Mouse (Mus musculus) hindbrain, postnatal 0 days (tissue): ENCODE data around the gene Ugt1a9. TPM values are rescaled to one million over a fixed set of nuclear protein-coding genes. Genes with fewer than 3 reads are reported as not detected.

Experiments used
- ATAC-seq: fragments of 200-750 bp; cut with Nextera tagmentation; 2 replicates; pipeline ENCODE4 v1.8.0; 2017; ENCODE audit warnings: mild to moderate bottlenecking, moderate TSS enrichment, moderate library complexity
- DNase-seq: peaks from one replicate; pipeline ENCODE4 v3.0.0-alpha.2; 2015; ENCODE audit warnings: low spot score
- H3K27ac ChIP-seq: fragments of 300-500 bp; sonication (generic); 2 replicates; pipeline ENCODE4 v1.5.1; 2014; ENCODE audit warnings: mild to moderate bottlenecking
- H3K27me3 ChIP-seq: fragments of 300-500 bp; sonication (generic); 2 replicates; pipeline ENCODE4 v1.6.1; 2014; ENCODE audit warnings: low read length, mixed read lengths; ENCODE audit not compliant: insufficient read depth
- H3K36me3 ChIP-seq: fragments of 300-500 bp; sonication (generic); 2 replicates; pipeline ENCODE4 v1.6.1; 2014; ENCODE audit warnings: low read length, mixed read lengths; ENCODE audit not compliant: insufficient read depth
- H3K4me1 ChIP-seq: fragments of 300-500 bp; sonication (generic); 2 replicates; pipeline ENCODE4 v1.6.1; 2014; ENCODE audit warnings: antibody characterized with exemption, low read length, mixed read lengths; ENCODE audit not compliant: insufficient read depth
- H3K4me2 ChIP-seq: fragments of 300-500 bp; sonication (generic); 2 replicates; pipeline ENCODE4 v1.6.1; 2014; ENCODE audit warnings: low read depth, mild to moderate bottlenecking, low read length, moderate library complexity, mixed read lengths
- H3K4me3 ChIP-seq: fragments of 300-500 bp; sonication (generic); 2 replicates; pipeline ENCODE4 v1.5.1; 2014; ENCODE audit warnings: low read length
- H3K9ac ChIP-seq: fragments of 300-500 bp; sonication (generic); replicated peaks from 2 replicates; pipeline ENCODE4 v1.6.1; 2014; ENCODE audit warnings: mild to moderate bottlenecking, low read length, moderate library complexity, mixed read lengths
- H3K9me3 ChIP-seq: fragments of 300-500 bp; sonication (generic); 2 replicates; pipeline ENCODE4 v1.6.1; 2016; ENCODE audit warnings: low read length, mixed read lengths
- CTCF ChIP-seq: IDR thresholded peaks from 2 replicates; pipeline ENCODE4 v1.5.1; 2016; ENCODE audit warnings: antibody characterized with exemption, control low read depth, low read depth
- WGBS: fragments of 180-500 bp; shearing (Covaris S2); extraction: QIAGEN DNeasy Blood & Tissue Kit; methylation state at CpG from one replicate; pipeline ENCODE4 v1.1.7; 2014; 5-methylcytosine and 5-hydroxymethylcytosine counted together
- polyA plus RNA-seq: library from polyadenylated mRNA; unstranded; fragments of >200 nt; fragmentation: Nextera tagmentation; extraction: Ambion mirVana; gene quantifications from 2 replicates; pipeline ENCODE4 v1.2.1, GENCODE M21; 2015
- total RNA-seq: library from RNA; depleted of rRNA; stranded (reverse); fragments of >200 nt; gene quantifications from 2 replicates; pipeline ENCODE4 v1.2.3, GENCODE M21; 2014

Gene Ugt1a9
- total and polyA plus RNA-seq, 2 experiments from 2014 or later = not detected

GRCm38 (mm10) chr1:88256886-88257663 is 186.5 kb downstream of the Ugt1a9 start:
- Histone ChIP-seq H3K36me3 (peaks cover 16% of the 10 kb centered on the region; the same call in 1 of the 2 replicates), H3K4me1 (no peaks in the 10 kb centered on the region), H3K9me3 (peaks cover 39% of the 10 kb centered on the region), H3K27me3 (no peaks in the 10 kb centered on the region), H3K4me2 (no peak overlapping the region), H3K4me3 (no peak overlapping the region), H3K9ac (no peak overlapping the region), H3K27ac (no peak overlapping the region)
- no peak for DNase-seq
- no peak for ATAC-seq
- WGBS = 80% methylated on average over 10 of the region's 10 CpGs
- TF ChIP-seq CTCF = no peak

- H3K27me3 ChIP-seq = no peaks in the 10 kb centered on the region
- no peak for DNase-seq
- no peak overlapping the region for H3K4me2 ChIP-seq
- H3K4me3 ChIP-seq = no peak overlapping the region
- peaks cover 20% of the 10 kb centered on the region; the same call in 1 of the 2 replicates for H3K36me3 ChIP-seq
- no peak for TF ChIP-seq CTCF
- no peak overlapping the region for H3K27ac ChIP-seq
- ATAC-seq = no peak
- no peak overlapping the region for H3K9ac ChIP-seq
- H3K4me1 ChIP-seq = no peaks in the 10 kb centered on the region
- 82% methylated on average over 6 of the region's 6 CpGs for WGBS
- H3K9me3 ChIP-seq = peaks cover 32% of the 10 kb centered on the region
These were observed 187.1 kb downstream of the Ugt1a9 start for GRCm38 (mm10) chr1:88257681-88258080.

DNA sequence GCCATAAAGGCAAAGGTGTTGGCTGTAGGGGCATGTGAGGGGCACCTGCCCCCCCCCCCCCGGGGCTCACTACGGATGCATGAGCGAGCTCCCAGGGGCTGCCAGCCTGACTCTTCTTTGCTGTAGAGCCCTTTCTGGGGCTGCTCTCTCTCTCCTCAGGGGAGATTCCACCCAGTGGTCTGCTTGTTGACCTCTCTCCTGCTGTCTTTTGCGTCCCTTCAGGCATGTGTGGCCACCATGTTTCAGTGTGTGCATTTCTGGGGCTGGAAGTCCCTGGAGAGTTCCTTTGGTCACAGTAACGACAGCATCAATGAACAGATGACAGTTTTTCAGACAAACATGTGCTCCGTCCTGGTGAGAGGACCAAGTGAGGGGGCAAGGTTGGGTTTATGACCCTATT is 187.8 kb downstream of the Ugt1a9 start:
- Histone ChIP-seq H3K36me3 (peaks cover 27% of the 10 kb centered on the region), H3K27ac (no peak overlapping the region), H3K4me1 (no peaks in the 10 kb centered on the region), H3K4me2 (no peak overlapping the region), H3K4me3 (no peak overlapping the region), H3K27me3 (no peaks in the 10 kb centered on the region), H3K9me3 (peaks cover 30% of the 10 kb centered on the region; the same call in 1 of the 2 replicates), H3K9ac (no peak overlapping the region)
- TF ChIP-seq CTCF = no peak
- DNase-seq = no peak
- WGBS = 67% methylated on average over 6 of the region's 6 CpGs
- no peak for ATAC-seq

- no peak for TF ChIP-seq CTCF
- DNase-seq = peak; percentile 81
- no peak overlapping the region for H3K4me3 ChIP-seq
- H3K27me3 ChIP-seq = no peaks in the 10 kb centered on the region
- no peak overlapping the region for H3K9ac ChIP-seq
- no peaks in the 10 kb centered on the region for H3K4me1 ChIP-seq
- no peak overlapping the region for H3K4me2 ChIP-seq
- ATAC-seq = peak; percentile 24
- H3K27ac ChIP-seq = peak overlapping the region; percentile 3
- peaks cover 34% of the 10 kb centered on the region for H3K36me3 ChIP-seq
- 71% methylated on average over 8 of the region's 8 CpGs for WGBS
- peaks cover 30% of the 10 kb centered on the region; the same call in 1 of the 2 replicates for H3K9me3 ChIP-seq
These were observed 188.5 kb downstream of the Ugt1a9 start for GRCm38 (mm10) chr1:88258881-88259642.

DNA sequence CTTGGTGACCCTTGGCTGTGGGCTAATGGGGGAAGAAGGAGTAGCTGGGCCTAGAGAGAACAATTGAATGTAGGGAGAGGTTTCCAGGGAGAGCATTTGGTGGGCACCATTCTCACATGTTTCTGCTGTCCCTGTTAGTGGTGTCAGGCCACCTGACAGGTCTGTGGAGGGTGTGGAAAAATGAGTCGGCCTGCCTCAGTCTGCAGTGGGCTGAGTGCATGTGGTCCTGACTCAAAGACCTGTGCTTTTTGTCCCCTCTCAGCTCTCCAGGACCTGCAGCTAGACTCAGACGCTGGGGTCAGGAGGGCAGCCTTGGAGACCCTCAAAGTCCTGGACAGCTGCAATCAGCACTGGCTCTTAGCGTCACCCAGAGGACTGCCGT is 189.0 kb downstream of the Ugt1a9 start:
- no peaks in the 10 kb centered on the region for H3K27me3 ChIP-seq
- WGBS = 78% methylated on average over 4 of the region's 4 CpGs
- no peak for DNase-seq
- ATAC-seq = peak; percentile 1
- H3K4me3 ChIP-seq = no peak overlapping the region
- peaks cover 27% of the 10 kb centered on the region; the same call in 1 of the 2 replicates for H3K9me3 ChIP-seq
- no peaks in the 10 kb centered on the region for H3K4me1 ChIP-seq
- H3K27ac ChIP-seq = no peak overlapping the region; the same call in 1 of the 2 replicates
- TF ChIP-seq CTCF = no peak
- peaks cover 40% of the 10 kb centered on the region for H3K36me3 ChIP-seq
- no peak overlapping the region for H3K9ac ChIP-seq
- no peak overlapping the region for H3K4me2 ChIP-seq

GRCm38 (mm10) chr1:88260114-88260513 is 189.5 kb downstream of the Ugt1a9 start:
- no peak for TF ChIP-seq CTCF
- Histone ChIP-seq H3K4me2 (no peak overlapping the region), H3K9me3 (peaks cover 23% of the 10 kb centered on the region; the same call in 1 of the 2 replicates), H3K27me3 (no peaks in the 10 kb centered on the region), H3K4me1 (no peaks in the 10 kb centered on the region), H3K4me3 (no peak overlapping the region), H3K27ac (no peak overlapping the region), H3K9ac (no peak overlapping the region), H3K36me3 (peaks cover 45% of the 10 kb centered on the region)
- DNase-seq (no peak), ATAC-seq (no peak)
- WGBS = 76% methylated on average over 6 of the region's 6 CpGs
